Mouse (Mus musculus) midbrain, embryonic 16.5 days (tissue): ENCODE measurements around the gene Ppat. TPM values are rescaled to one million over a fixed set of nuclear protein-coding genes. Genes with fewer than 3 reads are reported as not detected.

Experiments used
- ATAC-seq: fragments of 200-750 bp; cut with Nextera tagmentation; 2 replicates; pipeline ENCODE4 v1.8.0; 2017; ENCODE audit warnings: moderate TSS enrichment
- H3K27ac ChIP-seq: fragments of 300-500 bp; sonication (generic); 2 replicates; pipeline ENCODE4 v1.5.1; 2014; ENCODE audit warnings: mild to moderate bottlenecking, low read length, mixed read lengths
- H3K27me3 ChIP-seq: fragments of 300-500 bp; sonication (generic); 2 replicates; pipeline ENCODE4 v1.6.1; 2014; ENCODE audit warnings: low read depth, low read length, mixed read lengths; ENCODE audit not compliant: control insufficient read depth, insufficient read depth
- H3K36me3 ChIP-seq: fragments of 300-500 bp; sonication (generic); 2 replicates; pipeline ENCODE4 v1.6.1; 2014; ENCODE audit warnings: mild to moderate bottlenecking, low read length, moderate library complexity, mixed read lengths; ENCODE audit not compliant: control insufficient read depth, insufficient read depth
- H3K4me1 ChIP-seq: fragments of 300-500 bp; sonication (generic); 2 replicates; pipeline ENCODE4 v1.6.1; 2014; ENCODE audit warnings: mild to moderate bottlenecking, low read length, mixed read lengths; ENCODE audit not compliant: control insufficient read depth, insufficient read depth
- H3K4me2 ChIP-seq: fragments of 300-500 bp; sonication (generic); 2 replicates; pipeline ENCODE4 v1.6.1; 2014; ENCODE audit warnings: mild to moderate bottlenecking, low read length, mixed read lengths
- H3K4me3 ChIP-seq: fragments of 300-500 bp; sonication (generic); 2 replicates; pipeline ENCODE4 v1.5.1; 2014; ENCODE audit warnings: low read depth, mild to moderate bottlenecking, low read length, moderate library complexity, mixed read lengths
- H3K9ac ChIP-seq: fragments of 300-500 bp; sonication (generic); 2 replicates; pipeline ENCODE4 v1.6.1; 2014; ENCODE audit warnings: low read depth, low read length, mixed read lengths
- H3K9me3 ChIP-seq: fragments of 300-500 bp; sonication (generic); replicated peaks from 2 replicates; pipeline ENCODE4 v1.6.1; 2014; ENCODE audit warnings: mild to moderate bottlenecking, low read length, mixed read lengths; ENCODE audit not compliant: control insufficient read depth, poor library complexity, severe bottlenecking
- WGBS: fragments of 180-500 bp; shearing (Covaris S2); extraction: QIAGEN DNeasy Blood & Tissue Kit; methylation state at CpG from one replicate; pipeline ENCODE4 v1.1.7; 2014; 5-methylcytosine and 5-hydroxymethylcytosine counted together
- polyA plus RNA-seq: library from polyadenylated mRNA; unstranded; fragments of >200 nt; fragmentation: Nextera tagmentation; extraction: Ambion mirVana; gene quantifications from 2 replicates; pipeline ENCODE4 v1.2.1, GENCODE M21; 2015

Gene Ppat
- polyA plus RNA-seq, 1 experiment from 2014 or later: 9.7 TPM

- H3K9me3 ChIP-seq: no peaks in the 10 kb centered on the region
- no peak overlapping the region for H3K9ac ChIP-seq
- WGBS: 48% methylated on average over 6 of the region's 6 CpGs
- peaks cover 29% of the 10 kb centered on the region for H3K36me3 ChIP-seq
- ATAC-seq: no peak
- no peaks in the 10 kb centered on the region for H3K27me3 ChIP-seq
- no peak overlapping the region for H3K27ac ChIP-seq
- H3K4me1 ChIP-seq: no peaks in the 10 kb centered on the region
- H3K4me2 ChIP-seq: no peak overlapping the region; the same call in 1 of the 2 replicates
- no peak overlapping the region for H3K4me3 ChIP-seq
These were observed 81.8 kb downstream of the Ppat start for GRCm38 (mm10) chr5:76869553-76869952.

- WGBS: 24% methylated on average over 16 of the region's 16 CpGs
- H3K4me1 ChIP-seq: no peaks in the 10 kb centered on the region
These were observed 82.6 kb downstream of the Ppat start for GRCm38 (mm10) chr5:76868693-76869286.

GRCm38 (mm10) chr5:76866819-76867218, 84.6 kb downstream of the Ppat start:
- H3K4me2 ChIP-seq: no peak overlapping the region
- no peaks in the 10 kb centered on the region for H3K9me3 ChIP-seq
- H3K9ac ChIP-seq: no peak overlapping the region
- H3K4me3 ChIP-seq: no peak overlapping the region
- H3K27ac ChIP-seq: no peak overlapping the region
- H3K4me1 ChIP-seq: no peaks in the 10 kb centered on the region
- no peaks in the 10 kb centered on the region for H3K27me3 ChIP-seq
- WGBS: 87% methylated on average over 8 of the region's 8 CpGs
- H3K36me3 ChIP-seq: peaks cover 26% of the 10 kb centered on the region
- ATAC-seq: no peak

More at GRCm38 (mm10) chr5:76868693-76869286, 82.6 kb downstream of the Ppat start:
- Histone ChIP-seq H3K9ac (no peak overlapping the region), H3K9me3 (no peaks in the 10 kb centered on the region), H3K4me3 (peak overlapping the region; percentile 10; the same call in 1 of the 2 replicates), H3K27ac (no peak overlapping the region), H3K4me2 (peak overlapping the region; percentile 34), H3K36me3 (peaks cover 29% of the 10 kb centered on the region), H3K27me3 (no peaks in the 10 kb centered on the region)
- peak; percentile 76 for ATAC-seq

Other genes starting within 250 kb of the Ppat start
- gene Aasdh, start 46.1 kb downstream of the Ppat start, polyA plus RNA-seq: 20.7 and 23.9 TPM in 2 replicates
- gene Paics, start 271 bp downstream of the Ppat start, polyA plus RNA-seq: 150 and 163 TPM in 2 replicates
- 91.4 and 92.4 TPM in 2 replicates for gene Srp72, start 23.1 kb upstream of the Ppat start, polyA plus RNA-seq
- 0.44 TPM in 1 of 2 replicates, not detected in the other for gene Arl9, start 52.5 kb upstream of the Ppat start, polyA plus RNA-seq
- 0.85 and 0.89 TPM in 2 replicates for gene Thegl, start 64.4 kb upstream of the Ppat start, polyA plus RNA-seq
- gene Hopx, start 163.5 kb upstream of the Ppat start, polyA plus RNA-seq: 0.78 and 0.88 TPM in 2 replicates